Mouse (Mus musculus) ovary, postnatal 10 days (tissue): Measurements from ENCODE around the gene Psme2b.
"Not testable (repeated sequence)": the region's sequence is repeated elsewhere in the genome, so short reads cannot be mapped to it uniquely, and the experiment has no call there.

Experiments used
- DNase-seq: peaks from one replicate; pipeline ENCODE4 v3.0.0; 2022; ENCODE audit warnings: low spot score

Psme2b gene

GRCm38 (mm10) chr11:48900654-48901566 is 45.1 kb downstream of the Psme2b start:
- DNase-seq = not testable (repeated sequence)

GRCm38 (mm10) chr11:48898812-48899431 is 47.1 kb downstream of the Psme2b start:
- DNase-seq = no peak
